Mouse (Mus musculus) colon, adult 2 months (tissue): Measurements from ENCODE around the gene Tyro3. TPM values are rescaled to one million over a fixed set of nuclear protein-coding genes. Genes with fewer than 3 reads are reported as not detected.

Experiments
- polyA plus RNA-seq: library from polyadenylated mRNA; depleted of rRNA; stranded (reverse); fragments of >200 nt; gene quantifications from 2 replicates; pipeline ENCODE4 v1.2.3, GENCODE M21; 2012; rRNA removed

Tyro3 gene
- 10.8 and 11.3 TPM in 2 replicates for polyA plus RNA-seq

GRCm38 (mm10) chr2:119797279-119797783 is at the start of gene Tyro3:
Tyro3 (plus strand) TSS chr2:119797733.

GRCm38 (mm10) chr2:119760251-119760650 is 37.3 kb upstream of the Tyro3 start, which contains the start of gene Ltk:
Ltk (minus strand) TSS chr2:119760431.

GRCm38 (mm10) chr2:119787206-119787883 is 10.2 kb upstream of the Tyro3 start, which contains the start of gene Rpap1:
Rpap1 (minus strand) TSS chr2:119787537.

Other genes with a start within 250 kb of the Tyro3 start
- 0.88 and 1.2 TPM in 2 replicates for gene Nusap1, start 179.4 kb upstream of the Tyro3 start, polyA plus RNA-seq
- gene Oip5, start 179.3 kb upstream of the Tyro3 start, polyA plus RNA-seq = 3.9 and 5.9 TPM in 2 replicates
- gene Ndufaf1, start 134.9 kb upstream of the Tyro3 start, polyA plus RNA-seq = 1.7 TPM in 2 replicates
- gene Rtf1, start 122.7 kb upstream of the Tyro3 start, polyA plus RNA-seq = 5.9 and 6.2 TPM in 2 replicates
- gene Itpka, start 55.4 kb upstream of the Tyro3 start, polyA plus RNA-seq = 17.6 and 18.0 TPM in 2 replicates
- 3.6 and 3.9 TPM in 2 replicates for gene Ltk, start 37.3 kb upstream of the Tyro3 start, polyA plus RNA-seq
- gene Rpap1, start 10.2 kb upstream of the Tyro3 start, polyA plus RNA-seq = 25.0 and 26.3 TPM in 2 replicates
- 8.7 and 9.3 TPM in 2 replicates for gene Mga, start 99.5 kb downstream of the Tyro3 start, polyA plus RNA-seq
- 8.2 and 8.4 TPM in 2 replicates for gene Mapkbp1, start 175.0 kb downstream of the Tyro3 start, polyA plus RNA-seq
- 7.3 and 8.6 TPM in 2 replicates for gene Jmjd7, start 229.8 kb downstream of the Tyro3 start, polyA plus RNA-seq
- gene Gm28042, start 229.8 kb downstream of the Tyro3 start, polyA plus RNA-seq = 2.3 and 7.5 TPM in 2 replicates
- 3.1 and 7.4 TPM in 2 replicates for gene Pla2g4b, start 235.7 kb downstream of the Tyro3 start, polyA plus RNA-seq